13 mouse cellular contexts compared by ENCODE assay signal in the genomic region with DNA sequence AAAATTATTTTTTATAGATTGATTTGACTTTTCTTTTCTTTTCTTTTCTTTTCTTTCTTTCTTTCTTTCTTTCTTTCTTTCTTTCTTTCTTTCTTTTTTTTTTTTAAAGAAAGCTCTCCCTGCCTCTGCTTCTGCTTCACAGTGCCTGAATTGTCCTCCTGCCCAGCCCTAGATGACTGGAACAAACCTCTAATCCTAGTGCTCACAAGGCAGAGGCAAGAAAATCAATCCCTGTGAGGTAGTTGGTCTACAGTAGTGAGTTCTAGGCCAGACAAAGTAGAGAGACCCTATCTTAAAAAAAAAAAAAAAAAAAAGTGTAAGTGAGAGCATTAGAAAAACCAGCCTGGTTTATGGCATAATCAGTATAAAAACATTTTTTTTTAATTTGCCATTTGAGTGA. TPM values are rescaled to one million over a fixed set of nuclear protein-coding genes. Genes with fewer than 3 reads are reported as not detected.
A peak's percentile ranks its signal among the peaks of the same experiment; 100 is the strongest.
DNase-seq lines count a peak whose midpoint lies in the region; ATAC-seq and TF ChIP-seq lines count a peak whose summit lies in the region.
"Had no signal": no experiment of that assay in that cellular context is flagged by ENCODE, and none has a peak within 500 bp of the region (broad histone marks: within the 10 kb centered on the region; RNA-seq: fewer than 3 reads in every experiment).

No protein-coding gene starts in this region.

- 0 out of 2 replicates have a peak overlapping the region, but pooled peaks have one; percentile 87 for H3K4me3 ChIP-seq in heart, embryonic 10.5 days
- no peak overlapping the region for H3K4me3 ChIP-seq in heart, embryonic 12.5 days
- H3K4me3 ChIP-seq in lung, embryonic 14.5 days (ENCODE audit: low read depth, low read length), result no peak overlapping the region
- peak overlapping the region; percentile 85 for H3K4me3 ChIP-seq in embryonic facial prominence, embryonic 10.5 days
- no peak overlapping the region for H3K4me3 ChIP-seq in liver, embryonic 14.5 days (ENCODE audit: insufficient read depth in 1 of 2, low read depth in 2 of 2, low read length in 2 of 2)

- ATAC-seq in heart, embryonic 12.5 days (ENCODE audit: insufficient number of reproducible peaks, low FRiP score), result no peak
- ATAC-seq in lung, embryonic 14.5 days (ENCODE audit: insufficient read depth), result no peak
- ATAC-seq in liver, embryonic 14.5 days (ENCODE audit: insufficient read depth), result no peak
- no peak for ATAC-seq in erythroid progenitor cell, adult 5-6 weeks (replicated peaks; ENCODE audit: low FRiP score, poor library complexity, severe bottlenecking)
- ATAC-seq: CD4-positive, CD25-positive, alpha-beta regulatory T cell, adult 4 months had no signal

- intact Hi-C loops in gastrocnemius, postnatal 14 days (cut with DNase I; ENCODE audit: low total_unique reads), result no loop called here

- H3K27me3 ChIP-seq in heart, embryonic 10.5 days (ENCODE audit: insufficient read depth, poor library complexity, severe bottlenecking), result no peaks in the 10 kb centered on the region
- no peaks in the 10 kb centered on the region for H3K27me3 ChIP-seq in heart, embryonic 12.5 days (replicated peaks)
- no peaks in the 10 kb centered on the region for H3K27me3 ChIP-seq in lung, embryonic 14.5 days (ENCODE audit: insufficient read depth, low read length)
- H3K27me3 ChIP-seq in embryonic facial prominence, embryonic 10.5 days (replicated peaks; ENCODE audit: low read depth, poor library complexity, severe bottlenecking), result no peaks in the 10 kb centered on the region
- H3K27me3 ChIP-seq in liver, embryonic 14.5 days (ENCODE audit: control insufficient read depth, insufficient read depth, low read length), result no peaks in the 10 kb centered on the region

- H3K4me1 ChIP-seq in heart, embryonic 10.5 days, result peaks cover 10% of the 10 kb centered on the region
- H3K4me1 ChIP-seq in heart, embryonic 12.5 days (replicated peaks), result peaks cover 10% of the 10 kb centered on the region
- H3K4me1 ChIP-seq in lung, embryonic 14.5 days (ENCODE audit: insufficient read depth), result no peaks in the 10 kb centered on the region
- peaks cover 15% of the 10 kb centered on the region for H3K4me1 ChIP-seq in embryonic facial prominence, embryonic 10.5 days
- H3K4me1 ChIP-seq in liver, embryonic 14.5 days (replicated peaks; ENCODE audit: control insufficient read depth in 2 of 2, insufficient read depth in 2 of 2, low read length in 1 of 2), result peaks cover 8 to 9% of the 10 kb centered on the region in 2 experiments

- no peak overlapping the region for H3K27ac ChIP-seq in heart, embryonic 10.5 days
- no peak overlapping the region for H3K27ac ChIP-seq in heart, embryonic 12.5 days (ENCODE audit: poor library complexity, severe bottlenecking)
- no peak overlapping the region for H3K27ac ChIP-seq in lung, embryonic 14.5 days (ENCODE audit: low read depth)
- H3K27ac ChIP-seq in embryonic facial prominence, embryonic 10.5 days (replicated peaks), result no peak overlapping the region
- no peak overlapping the region for H3K27ac ChIP-seq in liver, embryonic 14.5 days

- H3K4me2 ChIP-seq in heart, embryonic 12.5 days, result no peak overlapping the region
- peak overlapping the region; percentile 36; the same call in 1 of the 2 replicates for H3K4me2 ChIP-seq in lung, embryonic 14.5 days
- H3K4me2 ChIP-seq in liver, embryonic 14.5 days (ENCODE audit: low read depth), result peak overlapping the region; percentile 91

- H3K9ac ChIP-seq in heart, embryonic 12.5 days, result no peak overlapping the region
- no peak overlapping the region for H3K9ac ChIP-seq in lung, embryonic 14.5 days
- H3K9ac ChIP-seq in liver, embryonic 14.5 days (replicated peaks), result no peak overlapping the region

- peaks cover 36% of the 10 kb centered on the region for H3K36me3 ChIP-seq in heart, embryonic 10.5 days
- H3K36me3 ChIP-seq in heart, embryonic 12.5 days, result peaks cover 24% of the 10 kb centered on the region
- H3K36me3 ChIP-seq in lung, embryonic 14.5 days (ENCODE audit: insufficient read depth), result peaks cover 35% of the 10 kb centered on the region
- H3K36me3 ChIP-seq in embryonic facial prominence, embryonic 10.5 days (replicated peaks), result peaks cover 46% of the 10 kb centered on the region
- peaks cover 28% of the 10 kb centered on the region for H3K36me3 ChIP-seq in liver, embryonic 14.5 days (replicated peaks; ENCODE audit: control insufficient read depth, insufficient read depth, low read depth)

- H3K9me3 ChIP-seq in heart, embryonic 10.5 days, result no peaks in the 10 kb centered on the region
- H3K9me3 ChIP-seq in heart, embryonic 12.5 days (replicated peaks), result no peaks in the 10 kb centered on the region
- no peaks in the 10 kb centered on the region for H3K9me3 ChIP-seq in lung, embryonic 14.5 days (ENCODE audit: low read depth, low read length)
- H3K9me3 ChIP-seq in embryonic facial prominence, embryonic 10.5 days, result no peaks in the 10 kb centered on the region
- H3K9me3 ChIP-seq in liver, embryonic 14.5 days (ENCODE audit: control insufficient read depth, low read length), result no peaks in the 10 kb centered on the region

- TF ChIP-seq EP300 in liver, embryonic 14.5 days (IDR thresholded peaks at IDR 0.05; ENCODE audit: low read depth), result no peak

- TF ChIP-seq CTCF in lung, embryonic 14.5 days (IDR thresholded peaks at IDR 0.05; ENCODE audit: low read depth), result no peak
- no peak for TF ChIP-seq CTCF in liver, embryonic 14.5 days (IDR thresholded peaks at IDR 0.05; ENCODE audit: low read depth)

- DNase-seq in heart, embryonic 10.5 days (ENCODE audit: low spot score), result no peak
- DNase-seq in lung, embryonic 14.5 days, result no peak
- DNase-seq in lung, adult 18-20 months, result no peak
- no peak for DNase-seq in embryonic facial prominence, embryonic 10.5 days (ENCODE audit: low spot score)
- no peak for DNase-seq in liver, embryonic 14.5 days (ENCODE audit: low read depth in 3 of 3, low spot score in 3 of 3)
- DNase-seq in gastrocnemius, postnatal 14 days, result no peak
- DNase-seq: cerebellum, postnatal 36 days; heart, postnatal 4 days; kidney, postnatal 4 days; thymus, postnatal 14 days had no signal

RNA-seq across cellular contexts. Expression of a gene that starts 2.5 kb away (rescaled TPM):
- 79.3 and 93.6 TPM in 2 replicates for polyA plus RNA-seq in heart, embryonic 10.5 days (2016; fragmentation: Nextera tagmentation; extraction: Ambion mirVana)
- polyA plus RNA-seq in heart, embryonic 12.5 days (2016; fragmentation: Nextera tagmentation; extraction: Ambion mirVana), result 97.8 and 103 TPM in 2 replicates
- polyA plus RNA-seq in lung, embryonic 14.5 days (2014; fragmentation: Nextera tagmentation; extraction: Ambion mirVana), result 149 and 155 TPM in 2 replicates
- polyA plus RNA-seq in embryonic facial prominence, embryonic 10.5 days (2016; fragmentation: Nextera tagmentation; extraction: Ambion mirVana), result 112 and 119 TPM in 2 replicates
- 48.2 and 64.2 TPM in 2 replicates for polyA plus RNA-seq in liver, embryonic 14.5 days (2012; rRNA removed)
- polyA plus RNA-seq in liver, embryonic 14.5 days (2014; fragmentation: Nextera tagmentation; extraction: Ambion mirVana), result 42.9 and 45.0 TPM in 2 replicates
- 365 and 449 TPM in 2 replicates for total RNA-seq in erythroid progenitor cell, adult 5-6 weeks (2015; ENCODE audit: low replicate concordance)
- 237 and 325 TPM in 2 replicates for total RNA-seq in erythroid progenitor cell, adult 5-6 weeks (2017; ENCODE audit: low replicate concordance)
- total RNA-seq in gastrocnemius, postnatal 14 days (2021), result 10 to 100 TPM; 95.5 to 96.9 TPM

RNA-seq across cellular contexts. Expression of a gene that starts 3.0 kb away (rescaled TPM):
- polyA plus RNA-seq in heart, embryonic 10.5 days (2016; fragmentation: Nextera tagmentation; extraction: Ambion mirVana), result 125 and 144 TPM in 2 replicates
- 87.4 and 90.7 TPM in 2 replicates for polyA plus RNA-seq in heart, embryonic 12.5 days (2016; fragmentation: Nextera tagmentation; extraction: Ambion mirVana)
- polyA plus RNA-seq in lung, embryonic 14.5 days (2014; fragmentation: Nextera tagmentation; extraction: Ambion mirVana), result 113 and 129 TPM in 2 replicates
- 168 and 185 TPM in 2 replicates for polyA plus RNA-seq in embryonic facial prominence, embryonic 10.5 days (2016; fragmentation: Nextera tagmentation; extraction: Ambion mirVana)
- 35.1 and 42.3 TPM in 2 replicates for polyA plus RNA-seq in liver, embryonic 14.5 days (2012; rRNA removed)
- 61.3 and 75.1 TPM in 2 replicates for polyA plus RNA-seq in liver, embryonic 14.5 days (2014; fragmentation: Nextera tagmentation; extraction: Ambion mirVana)
- total RNA-seq in erythroid progenitor cell, adult 5-6 weeks (2015; ENCODE audit: low replicate concordance), result 47.9 and 60.8 TPM in 2 replicates
- total RNA-seq in erythroid progenitor cell, adult 5-6 weeks (2017; ENCODE audit: low replicate concordance), result 48.5 and 63.1 TPM in 2 replicates
- total RNA-seq in gastrocnemius, postnatal 14 days (2021), result 10 to 100 TPM; 45.2 to 54.1 TPM

RNA-seq across cellular contexts. Expression of a gene that starts 31.0 kb away (rescaled TPM):
- 2.7 and 2.9 TPM in 2 replicates for polyA plus RNA-seq in heart, embryonic 10.5 days (2016; fragmentation: Nextera tagmentation; extraction: Ambion mirVana)
- polyA plus RNA-seq in heart, embryonic 12.5 days (2016; fragmentation: Nextera tagmentation; extraction: Ambion mirVana), result 3.5 and 3.8 TPM in 2 replicates
- 2.5 and 2.7 TPM in 2 replicates for polyA plus RNA-seq in lung, embryonic 14.5 days (2014; fragmentation: Nextera tagmentation; extraction: Ambion mirVana)
- 4.2 and 4.6 TPM in 2 replicates for polyA plus RNA-seq in embryonic facial prominence, embryonic 10.5 days (2016; fragmentation: Nextera tagmentation; extraction: Ambion mirVana)
- polyA plus RNA-seq in liver, embryonic 14.5 days (2012; rRNA removed), result 0.53 and 0.71 TPM in 2 replicates
- 1.6 and 1.8 TPM in 2 replicates for polyA plus RNA-seq in liver, embryonic 14.5 days (2014; fragmentation: Nextera tagmentation; extraction: Ambion mirVana)
- 1.3 and 2.2 TPM in 2 replicates for total RNA-seq in erythroid progenitor cell, adult 5-6 weeks (2015; ENCODE audit: low replicate concordance)
- 3.1 and 3.5 TPM in 2 replicates for total RNA-seq in erythroid progenitor cell, adult 5-6 weeks (2017; ENCODE audit: low replicate concordance)
- total RNA-seq in gastrocnemius, postnatal 14 days (2021), result 1 to 10 TPM; 6.6 to 8.5 TPM

RNA-seq across cellular contexts. Expression of a gene that starts 38.8 kb away (rescaled TPM):
- 20.7 and 30.3 TPM in 2 replicates for polyA plus RNA-seq in heart, embryonic 10.5 days (2016; fragmentation: Nextera tagmentation; extraction: Ambion mirVana)
- polyA plus RNA-seq in heart, embryonic 12.5 days (2016; fragmentation: Nextera tagmentation; extraction: Ambion mirVana), result 20.9 and 22.5 TPM in 2 replicates
- 34.4 and 35.9 TPM in 2 replicates for polyA plus RNA-seq in lung, embryonic 14.5 days (2014; fragmentation: Nextera tagmentation; extraction: Ambion mirVana)
- polyA plus RNA-seq in embryonic facial prominence, embryonic 10.5 days (2016; fragmentation: Nextera tagmentation; extraction: Ambion mirVana), result 31.9 and 37.5 TPM in 2 replicates
- polyA plus RNA-seq in liver, embryonic 14.5 days (2012; rRNA removed), result 13.8 and 26.2 TPM in 2 replicates
- polyA plus RNA-seq in liver, embryonic 14.5 days (2014; fragmentation: Nextera tagmentation; extraction: Ambion mirVana), result 32.0 and 32.8 TPM in 2 replicates
- total RNA-seq in erythroid progenitor cell, adult 5-6 weeks (2015; ENCODE audit: low replicate concordance), result 97.3 and 123 TPM in 2 replicates
- total RNA-seq in erythroid progenitor cell, adult 5-6 weeks (2017; ENCODE audit: low replicate concordance), result 212 and 232 TPM in 2 replicates
- 1 to 10 TPM; 1.6 to 1.8 TPM for total RNA-seq in gastrocnemius, postnatal 14 days (2021)

RNA-seq across cellular contexts. Expression of a gene that starts 52.2 kb away (rescaled TPM):
- 44.7 and 56.1 TPM in 2 replicates for polyA plus RNA-seq in heart, embryonic 10.5 days (2016; fragmentation: Nextera tagmentation; extraction: Ambion mirVana)
- 57.4 and 60.8 TPM in 2 replicates for polyA plus RNA-seq in heart, embryonic 12.5 days (2016; fragmentation: Nextera tagmentation; extraction: Ambion mirVana)
- 33.1 and 37.2 TPM in 2 replicates for polyA plus RNA-seq in lung, embryonic 14.5 days (2014; fragmentation: Nextera tagmentation; extraction: Ambion mirVana)
- polyA plus RNA-seq in embryonic facial prominence, embryonic 10.5 days (2016; fragmentation: Nextera tagmentation; extraction: Ambion mirVana), result 25.6 and 28.5 TPM in 2 replicates
- 2.5 and 2.8 TPM in 2 replicates for polyA plus RNA-seq in liver, embryonic 14.5 days (2012; rRNA removed)
- polyA plus RNA-seq in liver, embryonic 14.5 days (2014; fragmentation: Nextera tagmentation; extraction: Ambion mirVana), result 5.0 TPM in 2 replicates
- total RNA-seq in erythroid progenitor cell, adult 5-6 weeks (2015; ENCODE audit: low replicate concordance), result 19.8 and 22.2 TPM in 2 replicates
- 9.2 and 10.7 TPM in 2 replicates for total RNA-seq in erythroid progenitor cell, adult 5-6 weeks (2017; ENCODE audit: low replicate concordance)
- total RNA-seq in gastrocnemius, postnatal 14 days (2021), result 10 to 100 TPM; 16.0 to 16.9 TPM

Comparison
In these comparisons a context has a peak if more than half of its experiments do, and no peak if none do; other contexts are left out.
1. H3K4me3 ChIP-seq: peak in heart, embryonic 10.5 days (single experiment) and embryonic facial prominence, embryonic 10.5 days (single experiment); none in heart, embryonic 12.5 days (single experiment), lung, embryonic 14.5 days (single experiment) and liver, embryonic 14.5 days (0 of 2).